Mouse (Mus musculus): ENCODE data around the gene Fbf1. TPM values are rescaled to one million over a fixed set of nuclear protein-coding genes. Genes with fewer than 3 reads are reported as not detected.

The Fbf1 gene
- polyA plus RNA-seq, 1 experiment = 26.4 TPM

GRCm38 (mm10) chr11:116104006-116104646 lies 63.8 kb downstream of the Fbf1 start:
- TF ChIP-seq POLR2A (IDR thresholded peaks at IDR 0.05; ENCODE audit: borderline replicate concordance, low read depth, low read length) = no peak
- TF ChIP-seq CTCF (IDR thresholded peaks at IDR 0.05; ENCODE audit: low read depth, low read length) = no peak
- Histone ChIP-seq H3K27ac (ENCODE audit: insufficient read depth, low read depth, low read length) (no peak overlapping the region), H3K4me1 (ENCODE audit: control insufficient read depth, insufficient read depth, low read length) (peaks cover 23% of the 10 kb centered on the region), H3K4me3 (ENCODE audit: insufficient read depth, low read length) (no peak overlapping the region)

- H3K4me3 ChIP-seq (ENCODE audit: insufficient read depth, low read length) = no peak overlapping the region
- H3K27ac ChIP-seq (ENCODE audit: insufficient read depth, low read depth, low read length) = no peak overlapping the region
- no peak for TF ChIP-seq POLR2A (IDR thresholded peaks at IDR 0.05; ENCODE audit: borderline replicate concordance, low read depth, low read length)
- TF ChIP-seq CTCF (IDR thresholded peaks at IDR 0.05; ENCODE audit: low read depth, low read length) = no peak
Observed at GRCm38 (mm10) chr11:116103572-116103971, 64.4 kb downstream of the Fbf1 start.

GRCm38 (mm10) chr11:116102472-116102871 lies 65.5 kb downstream of the Fbf1 start:
- TF ChIP-seq POLR2A (IDR thresholded peaks at IDR 0.05; ENCODE audit: borderline replicate concordance, low read depth, low read length) (no peak), CTCF (IDR thresholded peaks at IDR 0.05; ENCODE audit: low read depth, low read length) (no peak)
- peaks cover 17% of the 10 kb centered on the region for H3K4me1 ChIP-seq (ENCODE audit: control insufficient read depth, insufficient read depth, low read length)
- H3K27ac ChIP-seq (ENCODE audit: insufficient read depth, low read depth, low read length) = no peak overlapping the region
- H3K4me3 ChIP-seq (ENCODE audit: insufficient read depth, low read length) = no peak overlapping the region

More at GRCm38 (mm10) chr11:116103572-116103971, 64.4 kb downstream of the Fbf1 start:
- peaks cover 21% of the 10 kb centered on the region for H3K4me1 ChIP-seq (ENCODE audit: control insufficient read depth, insufficient read depth, low read length)

- H3K27ac ChIP-seq (ENCODE audit: insufficient read depth, low read depth, low read length) = no peak overlapping the region
- TF ChIP-seq POLR2A (IDR thresholded peaks at IDR 0.05; ENCODE audit: borderline replicate concordance, low read depth, low read length) (no peak), CTCF (IDR thresholded peaks at IDR 0.05; ENCODE audit: low read depth, low read length) (no peak)
- H3K4me1 ChIP-seq (ENCODE audit: control insufficient read depth, insufficient read depth, low read length) = peaks cover 15% of the 10 kb centered on the region
- no peak overlapping the region for H3K4me3 ChIP-seq (ENCODE audit: insufficient read depth, low read length)
Observed at GRCm38 (mm10) chr11:116101931-116102381, 66.0 kb downstream of the Fbf1 start.

GRCm38 (mm10) chr11:116100839-116101238 lies 67.1 kb downstream of the Fbf1 start:
- Histone ChIP-seq H3K27ac (ENCODE audit: insufficient read depth, low read depth, low read length) (no peak overlapping the region), H3K4me1 (ENCODE audit: control insufficient read depth, insufficient read depth, low read length) (peaks cover 21% of the 10 kb centered on the region), H3K4me3 (ENCODE audit: insufficient read depth, low read length) (no peak overlapping the region)
- no peak for TF ChIP-seq POLR2A (IDR thresholded peaks at IDR 0.05; ENCODE audit: borderline replicate concordance, low read depth, low read length)
- TF ChIP-seq CTCF (IDR thresholded peaks at IDR 0.05; ENCODE audit: low read depth, low read length) = no peak

- no peak for TF ChIP-seq POLR2A (IDR thresholded peaks at IDR 0.05; ENCODE audit: borderline replicate concordance, low read depth, low read length)
- TF ChIP-seq CTCF (IDR thresholded peaks at IDR 0.05; ENCODE audit: low read depth, low read length) = no peak
- Histone ChIP-seq H3K4me1 (ENCODE audit: control insufficient read depth, insufficient read depth, low read length) (peaks cover 22% of the 10 kb centered on the region), H3K27ac (ENCODE audit: insufficient read depth, low read depth, low read length) (no peak overlapping the region), H3K4me3 (ENCODE audit: insufficient read depth, low read length) (no peak overlapping the region)
Observed at GRCm38 (mm10) chr11:116100385-116100784, 67.6 kb downstream of the Fbf1 start.

- TF ChIP-seq POLR2A (IDR thresholded peaks at IDR 0.05; ENCODE audit: borderline replicate concordance, low read depth, low read length) (no peak), CTCF (IDR thresholded peaks at IDR 0.05; ENCODE audit: low read depth, low read length) (no peak)
- Histone ChIP-seq H3K4me1 (ENCODE audit: control insufficient read depth, insufficient read depth, low read length) (peaks cover 27% of the 10 kb centered on the region), H3K4me3 (ENCODE audit: insufficient read depth, low read length) (no peak overlapping the region), H3K27ac (ENCODE audit: insufficient read depth, low read depth, low read length) (no peak overlapping the region)
Observed at GRCm38 (mm10) chr11:116099462-116099861, 68.5 kb downstream of the Fbf1 start.

GRCm38 (mm10) chr11:116098711-116099460 lies 69.1 kb downstream of the Fbf1 start:
- TF ChIP-seq POLR2A (IDR thresholded peaks at IDR 0.05; ENCODE audit: borderline replicate concordance, low read depth, low read length) (no peak), CTCF (IDR thresholded peaks at IDR 0.05; ENCODE audit: low read depth, low read length) (no peak)
- Histone ChIP-seq H3K4me1 (ENCODE audit: control insufficient read depth, insufficient read depth, low read length) (peaks cover 28% of the 10 kb centered on the region), H3K4me3 (ENCODE audit: insufficient read depth, low read length) (no peak overlapping the region), H3K27ac (ENCODE audit: insufficient read depth, low read depth, low read length) (no peak overlapping the region)

GRCm38 (mm10) chr11:116096213-116097108 lies 71.5 kb downstream of the Fbf1 start:
- H3K4me3 ChIP-seq (ENCODE audit: insufficient read depth, low read length) = no peak overlapping the region
- H3K4me1 ChIP-seq (ENCODE audit: control insufficient read depth, insufficient read depth, low read length) = peaks cover 34% of the 10 kb centered on the region
- peak overlapping the region; percentile 87 for H3K27ac ChIP-seq (ENCODE audit: insufficient read depth, low read depth, low read length)
- TF ChIP-seq CTCF (IDR thresholded peaks at IDR 0.05; ENCODE audit: low read depth, low read length) (peak; percentile 64), POLR2A (IDR thresholded peaks at IDR 0.05; ENCODE audit: borderline replicate concordance, low read depth, low read length) (no peak)

Measured in bone marrow macrophage, adult 2 months (primary cell).